Mouse (Mus musculus) forebrain, postnatal 0 days (tissue): ENCODE results near the gene Oxld1. TPM values are rescaled to one million over a fixed set of nuclear protein-coding genes. Genes with fewer than 3 reads are reported as not detected.

Experiments used
- ATAC-seq: fragments of 200-750 bp; cut with Nextera tagmentation; 2 replicates; pipeline ENCODE4 v1.8.0; 2017; ENCODE audit warnings: mild to moderate bottlenecking, moderate library complexity
- DNase-seq: peaks from one replicate; pipeline ENCODE4 v3.0.0-alpha.2; 2015
- H3K27ac ChIP-seq: fragments of 300-500 bp; sonication (generic); 2 replicates; pipeline ENCODE4 v1.5.1; 2014; ENCODE audit warnings: low read depth, mild to moderate bottlenecking, antibody characterized with exemption, low read length, moderate library complexity, mixed read lengths
- H3K27me3 ChIP-seq: fragments of 300-500 bp; sonication (generic); 2 replicates; pipeline ENCODE4 v1.6.1; 2014; ENCODE audit warnings: mild to moderate bottlenecking, low read length, mixed read lengths; ENCODE audit not compliant: insufficient read depth
- H3K36me3 ChIP-seq: fragments of 300-500 bp; sonication (generic); 2 replicates; pipeline ENCODE4 v1.6.1; 2014; ENCODE audit warnings: mild to moderate bottlenecking, moderate library complexity; ENCODE audit not compliant: insufficient read depth
- H3K4me1 ChIP-seq: fragments of 300-500 bp; sonication (generic); 2 replicates; pipeline ENCODE4 v1.6.1; 2014; ENCODE audit warnings: antibody characterized with exemption; ENCODE audit not compliant: insufficient read depth
- H3K4me2 ChIP-seq: fragments of 300-500 bp; sonication (generic); 2 replicates; pipeline ENCODE4 v1.6.1; 2014; ENCODE audit warnings: low read depth, mild to moderate bottlenecking, moderate library complexity
- H3K4me3 ChIP-seq: fragments of 300-500 bp; sonication (generic); 2 replicates; pipeline ENCODE4 v1.5.1; 2014; ENCODE audit warnings: low read depth, low read length, mixed read lengths
- H3K9ac ChIP-seq: fragments of 300-500 bp; sonication (generic); 2 replicates; pipeline ENCODE4 v1.6.1; 2014; ENCODE audit warnings: mild to moderate bottlenecking
- H3K9me3 ChIP-seq: fragments of 300-500 bp; sonication (generic); 2 replicates; pipeline ENCODE4 v1.6.1; 2016; ENCODE audit warnings: low read length
- CTCF ChIP-seq: sonication (generic); IDR thresholded peaks from 2 replicates; pipeline ENCODE4 v1.5.1; 2016; ENCODE audit warnings: antibody characterized with exemption, control low read depth, low read depth
- WGBS: fragments of 180-500 bp; shearing (Covaris S2); extraction: QIAGEN DNeasy Blood & Tissue Kit; methylation state at CpG from one replicate; pipeline ENCODE4 v1.1.7; 2014; 5-methylcytosine and 5-hydroxymethylcytosine counted together
- polyA plus RNA-seq: library from polyadenylated mRNA; unstranded; fragments of >200 nt; fragmentation: Nextera tagmentation; extraction: Ambion mirVana; gene quantifications from 2 replicates; pipeline ENCODE4 v1.2.1, GENCODE M21; 2015
- total RNA-seq: library from RNA; depleted of rRNA; stranded (reverse); fragments of >200 nt; gene quantifications from 2 replicates; pipeline ENCODE4 v1.2.3, GENCODE M21; 2014

Gene Oxld1
- total and polyA plus RNA-seq, 2 experiments from 2014 or later = 9.9 to 13.8 TPM

DNA sequence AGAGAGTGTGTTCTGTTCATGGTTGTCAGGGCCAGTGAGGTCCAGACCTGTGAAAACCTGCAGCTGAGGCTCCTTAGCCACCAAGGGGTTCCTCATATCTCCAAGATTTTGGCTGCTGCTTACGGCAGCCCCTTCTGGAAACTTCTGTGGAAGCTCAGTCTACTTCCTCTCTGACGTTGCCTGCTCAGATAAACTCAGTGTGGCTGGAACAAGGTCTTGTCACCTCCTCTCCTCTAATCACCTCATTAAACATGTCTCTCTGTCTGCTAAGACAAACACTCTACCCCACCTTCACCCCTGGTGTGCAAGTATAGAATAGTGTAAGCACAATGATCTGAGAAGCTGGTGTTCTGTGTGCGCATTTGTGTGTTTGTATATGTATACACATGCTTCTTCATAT lies 12.4 kb downstream of the Oxld1 start:
- Histone ChIP-seq H3K4me3 (no peak overlapping the region), H3K4me2 (no peak overlapping the region), H3K36me3 (no peaks in the 10 kb centered on the region), H3K9me3 (no peaks in the 10 kb centered on the region), H3K4me1 (no peaks in the 10 kb centered on the region), H3K27me3 (no peaks in the 10 kb centered on the region), H3K27ac (no peak overlapping the region), H3K9ac (no peak overlapping the region)
- no peak for DNase-seq
- no peak for ATAC-seq
- no peak for TF ChIP-seq CTCF
- 77% methylated on average over 3 of the region's 3 CpGs for WGBS

GRCm38 (mm10) chr11:120444106-120444505 lies 13.8 kb downstream of the Oxld1 start:
- ATAC-seq (no peak), DNase-seq (no peak)
- Histone ChIP-seq H3K27me3 (no peaks in the 10 kb centered on the region), H3K9me3 (no peaks in the 10 kb centered on the region), H3K4me2 (no peak overlapping the region), H3K27ac (no peak overlapping the region), H3K4me1 (no peaks in the 10 kb centered on the region), H3K4me3 (no peak overlapping the region), H3K36me3 (no peaks in the 10 kb centered on the region), H3K9ac (no peak overlapping the region)
- 74% methylated on average over 6 of the region's 6 CpGs for WGBS
- TF ChIP-seq CTCF = no peak

DNA sequence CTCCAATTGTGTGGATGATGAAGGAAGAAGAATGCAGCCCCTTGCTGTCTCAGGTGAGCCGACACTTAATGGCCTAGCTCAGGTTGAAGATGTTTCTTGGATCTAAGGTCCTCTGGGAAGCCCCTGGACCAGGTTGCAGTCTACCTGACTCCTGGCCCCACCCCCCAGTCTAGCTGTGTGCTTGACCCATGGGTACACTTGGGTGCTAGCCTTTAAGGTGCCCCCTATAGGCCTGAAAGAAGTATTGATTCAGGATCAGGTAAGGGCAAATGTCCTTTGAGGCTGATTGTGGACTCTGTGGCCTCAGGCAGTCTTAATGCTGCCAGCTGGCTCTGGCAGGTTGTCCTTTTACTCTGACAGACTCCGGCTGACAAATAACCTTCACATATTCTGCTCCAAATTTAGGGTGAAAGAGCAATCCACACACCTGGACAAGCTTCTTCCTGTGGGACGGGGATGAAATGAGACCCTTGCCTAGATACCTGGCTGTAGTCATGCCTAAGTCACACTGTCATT lies 15.0 kb downstream of the Oxld1 start:
- H3K27ac ChIP-seq = no peak overlapping the region
- no peaks in the 10 kb centered on the region for H3K27me3 ChIP-seq
- H3K4me2 ChIP-seq = no peak overlapping the region
- no peaks in the 10 kb centered on the region for H3K4me1 ChIP-seq
- TF ChIP-seq CTCF = no peak
- no peak overlapping the region for H3K4me3 ChIP-seq
- no peaks in the 10 kb centered on the region for H3K36me3 ChIP-seq
- no peak for ATAC-seq
- WGBS = 98% methylated on average over 3 of the region's 3 CpGs
- H3K9ac ChIP-seq = no peak overlapping the region
- no peak for DNase-seq
- no peaks in the 10 kb centered on the region for H3K9me3 ChIP-seq

DNA sequence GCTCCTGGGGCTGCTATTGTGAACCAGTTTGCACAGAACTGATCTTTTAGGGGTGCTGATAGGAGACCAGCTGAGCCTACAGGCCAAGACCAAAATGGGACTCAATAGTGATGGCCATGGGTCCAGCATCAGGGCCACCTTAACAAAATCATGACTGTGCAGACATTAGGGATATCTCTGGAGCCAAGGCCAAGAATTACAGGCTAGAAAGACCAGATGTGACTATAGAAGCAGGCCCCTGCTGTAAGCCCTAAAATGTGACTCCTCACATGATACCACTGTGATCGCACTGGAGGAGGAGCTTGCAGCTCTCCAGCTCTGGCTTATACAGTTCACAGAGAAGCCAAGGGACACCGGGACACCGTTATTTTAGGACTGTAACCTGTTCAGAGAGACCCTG lies 15.5 kb downstream of the Oxld1 start, which contains the start of gene Tspan10:
Gene Tspan10, plus strand, starts transcription at position 301 of the 400 bp plus-strand sequence.
- H3K9me3 ChIP-seq = no peaks in the 10 kb centered on the region
- no peaks in the 10 kb centered on the region for H3K27me3 ChIP-seq
- TF ChIP-seq CTCF = no peak
- 85% methylated on average over 3 of the region's 3 CpGs for WGBS
- H3K4me1 ChIP-seq = no peaks in the 10 kb centered on the region
- H3K4me3 ChIP-seq = no peak within 1 kb of the TSS
- DNase-seq (no peak), ATAC-seq (no peak)
- H3K9ac ChIP-seq = no peak within 1 kb of the TSS
- H3K4me2 ChIP-seq = no peak within 1 kb of the TSS
- H3K36me3 ChIP-seq = no peaks in the 10 kb centered on the region
- H3K27ac ChIP-seq = no peak within 1 kb of the TSS

DNA sequence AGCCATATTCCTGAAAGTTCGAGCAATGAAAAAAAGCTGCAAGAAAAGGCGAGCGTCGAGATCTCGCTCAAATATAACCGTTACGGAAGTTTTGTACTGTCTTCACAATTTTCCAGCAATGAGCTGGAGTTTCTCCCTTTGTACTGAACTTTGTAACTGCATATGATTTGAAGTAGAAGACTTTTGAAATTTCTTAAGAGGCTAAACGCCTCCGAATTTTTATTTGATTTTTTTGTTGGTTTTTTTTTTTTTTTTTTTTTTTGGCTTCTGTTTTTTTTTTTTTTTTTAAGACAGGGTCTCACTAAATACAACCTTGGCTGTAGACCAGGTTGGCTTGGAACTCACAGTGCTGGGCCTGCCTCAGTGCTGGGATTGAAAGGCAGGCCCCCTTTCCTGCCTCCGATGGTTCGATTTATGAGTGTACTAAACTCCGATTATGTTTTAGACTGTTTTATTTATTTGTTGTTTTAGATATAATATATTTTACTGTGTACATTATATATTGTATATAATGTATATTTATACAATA lies 19.9 kb downstream of the Oxld1 start:
- H3K27ac ChIP-seq = no peak overlapping the region
- 28% methylated on average over 12 of the region's 12 CpGs for WGBS
- H3K9ac ChIP-seq = peak overlapping the region; percentile 90
- ATAC-seq (no peak), DNase-seq (no peak)
- peak overlapping the region; percentile 81 for H3K4me2 ChIP-seq
- peak overlapping the region; percentile 78 for H3K4me3 ChIP-seq
- TF ChIP-seq CTCF = no peak
- peaks cover 16% of the 10 kb centered on the region for H3K36me3 ChIP-seq
- H3K27me3 ChIP-seq = no peaks in the 10 kb centered on the region
- no peaks in the 10 kb centered on the region for H3K9me3 ChIP-seq
- peaks cover 10% of the 10 kb centered on the region; the same call in 1 of the 2 replicates for H3K4me1 ChIP-seq

DNA sequence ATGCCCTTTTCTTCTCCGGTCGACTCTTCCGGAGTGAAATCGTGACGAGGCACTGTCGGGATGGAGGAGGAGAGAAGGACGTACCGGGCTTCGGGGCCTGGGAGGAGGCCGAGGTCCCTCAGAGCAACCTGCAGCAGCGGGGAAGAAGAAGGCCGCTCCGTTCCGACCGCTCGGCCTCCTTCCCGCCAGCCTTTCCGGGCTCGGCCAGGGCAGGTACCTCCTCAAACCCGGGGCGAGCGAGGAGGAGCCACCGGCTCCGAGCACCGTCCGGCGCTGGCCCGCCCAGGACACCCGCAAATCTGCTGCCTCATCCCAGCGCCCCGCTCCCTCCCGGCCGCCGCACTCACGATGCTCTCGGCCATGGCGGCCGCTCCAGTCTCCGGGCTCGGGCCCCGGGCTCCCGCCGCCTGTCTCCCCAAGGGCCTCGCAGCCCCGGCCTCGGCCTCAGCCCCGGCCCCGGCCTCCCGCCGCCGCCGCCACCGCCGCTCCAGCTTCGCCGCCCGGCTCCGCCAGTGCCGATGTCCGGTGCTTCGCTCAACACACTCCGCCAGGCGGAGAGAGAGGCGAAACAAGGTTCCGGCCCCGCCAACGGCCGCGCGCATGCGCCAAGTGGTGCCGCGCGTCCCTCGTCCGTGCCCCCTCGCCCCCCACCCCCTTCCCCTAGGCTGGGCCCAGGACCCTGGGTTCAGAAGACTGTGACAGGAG lies 20.6 kb downstream of the Oxld1 start, which contains the start of gene Nploc4:
Gene Nploc4, minus strand, starts transcription at position 557 of the 705 bp plus-strand sequence.
- no peaks in the 10 kb centered on the region for H3K9me3 ChIP-seq
- peak within 1 kb of the TSS; percentile 78 for H3K4me3 ChIP-seq
- H3K4me1 ChIP-seq = peaks cover 10% of the 10 kb centered on the region; the same call in 1 of the 2 replicates
- no peak; the same call in 1 of the 2 replicates for TF ChIP-seq CTCF
- H3K27me3 ChIP-seq = no peaks in the 10 kb centered on the region
- peak; percentile 95 for ATAC-seq
- H3K9ac ChIP-seq = peak within 1 kb of the TSS; percentile 90
- peak within 1 kb of the TSS; percentile 81 for H3K4me2 ChIP-seq
- peak within 1 kb of the TSS; percentile 58; the same call in 1 of the 2 replicates for H3K27ac ChIP-seq
- WGBS = 2% methylated on average over 65 of the region's 77 CpGs
- DNase-seq = peak; percentile 89
- H3K36me3 ChIP-seq = peaks cover 22% of the 10 kb centered on the region

DNA sequence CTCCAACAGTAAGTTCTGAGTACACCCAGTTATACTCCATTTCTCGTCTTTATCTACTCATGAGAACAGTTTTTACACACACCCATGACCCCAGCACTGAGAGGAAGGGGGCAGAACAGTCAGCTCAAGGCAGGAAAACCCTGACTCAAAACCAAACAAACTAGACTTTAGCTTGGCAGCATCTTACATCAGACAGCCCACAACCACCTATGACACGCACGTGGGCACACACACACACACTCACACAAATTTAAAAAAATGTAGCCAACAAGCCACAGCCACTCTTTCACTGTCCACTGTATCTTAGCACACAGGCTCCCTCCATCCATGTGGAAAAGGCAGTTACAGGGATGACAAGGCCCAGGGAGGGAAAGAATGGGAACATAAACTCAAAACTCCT lies 31.1 kb downstream of the Oxld1 start:
- H3K36me3 ChIP-seq = peaks cover 65% of the 10 kb centered on the region
- H3K4me2 ChIP-seq = no peak overlapping the region

More for the DNA sequence above, 31.1 kb downstream of the Oxld1 start:
- no peaks in the 10 kb centered on the region for H3K9me3 ChIP-seq
- no peak overlapping the region for H3K4me3 ChIP-seq
- no peak overlapping the region for H3K9ac ChIP-seq
- ATAC-seq (no peak), DNase-seq (no peak)
- WGBS = 98% methylated on average over 3 of the region's 3 CpGs
- no peak for TF ChIP-seq CTCF
- H3K4me1 ChIP-seq = no peaks in the 10 kb centered on the region
- H3K27me3 ChIP-seq = no peaks in the 10 kb centered on the region
- H3K27ac ChIP-seq = no peak overlapping the region
